Mouse (Mus musculus) CH12.LX (cell line): ENCODE measurements at regions not wholly inside any gene's neighbourhood (a gene's known extent, or its start where the extent isn't known, plus 50 kb on each side); places are given as distances from the start of the nearest gene placed in this dataset.
"Not testable (repeated sequence)": the region's sequence is repeated elsewhere in the genome, so short reads cannot be mapped to it uniquely, and the experiment has no call there.

Experiments
- DNase-seq: peaks from one replicate; pipeline ENCODE4 v3.0.0-alpha.2; 2013; ENCODE audit errors: extremely low read depth
- H3K27ac ChIP-seq: 2 replicates; pipeline ENCODE4 v1.5.1; 2012; ENCODE audit warnings: low read depth, mild to moderate bottlenecking, control low read depth, moderate library complexity; ENCODE audit not compliant: insufficient read depth
- H3K27me3 ChIP-seq: replicated peaks from 2 replicates; pipeline ENCODE3; 2012; ENCODE audit warnings: inconsistent platforms
- H3K36me3 ChIP-seq, 2 experiments: replicated peaks in 1 of 2; 2 replicates each; pipeline versions ENCODE3 to v1.6.1; 2012; ENCODE audit warnings: inconsistent platforms in 1 of 2, low read length in 1 of 2, mild to moderate bottlenecking in 1 of 2, mixed read lengths in 1 of 2, moderate library complexity in 1 of 2; ENCODE audit not compliant: control insufficient read depth in 1 of 2, insufficient read depth in 1 of 2
- H3K4me1 ChIP-seq, 2 experiments: 2 replicates each; pipeline ENCODE4 v1.6.1; 2012; ENCODE audit warnings: inconsistent platforms in 1 of 2, moderate library complexity in 1 of 2; ENCODE audit not compliant: insufficient read depth in 2 of 2, control insufficient read depth in 1 of 2
- H3K4me2 ChIP-seq: 2 replicates; pipeline ENCODE4 v1.6.1; 2012; ENCODE audit warnings: low read depth, mild to moderate bottlenecking, control low read depth; ENCODE audit not compliant: poor library complexity, insufficient read depth, severe bottlenecking
- H3K4me3 ChIP-seq, 3 experiments: fragments of 150-350 bp in 1 of 3; sonication (generic) in 1 of 3; replicated peaks in 1 of 3; 2 replicates each; pipeline versions ENCODE3 to v1.5.1; 2011 to 2012; ENCODE audit warnings: low read depth in 2 of 3, low read length in 2 of 3, mild to moderate bottlenecking in 2 of 3, moderate library complexity in 2 of 3, control low read depth in 1 of 3, improper control_type of control experiment in 1 of 3, inconsistent platforms in 1 of 3, mixed read lengths in 1 of 3; ENCODE audit not compliant: poor library complexity in 1 of 3
- H3K79me2 ChIP-seq: replicated peaks from 2 replicates; pipeline ENCODE4 v1.6.1; 2012; ENCODE audit warnings: mild to moderate bottlenecking, moderate library complexity; ENCODE audit not compliant: control insufficient read depth, poor library complexity, insufficient read depth, severe bottlenecking; ENCODE audit errors: extremely low read depth
- H3K9ac ChIP-seq: 2 replicates; pipeline ENCODE4 v1.6.1; 2012; ENCODE audit warnings: low read depth, mild to moderate bottlenecking, control low read depth, moderate library complexity; ENCODE audit not compliant: insufficient read depth
- H3K9me3 ChIP-seq: replicated peaks from 2 replicates; pipeline ENCODE3; 2012; ENCODE audit warnings: low read length, inconsistent platforms, mixed read lengths
- BHLHE40 ChIP-seq: IDR thresholded peaks from 2 replicates; pipeline ENCODE4 v1.6.1; 2011; ENCODE audit warnings: mild to moderate bottlenecking, low read depth, low read length, improper control_type of control experiment
- CTCF ChIP-seq, 2 experiments: IDR thresholded peaks in 1 of 2; conservative IDR thresholded peaks in 1 of 2; 2 replicates each; pipeline ENCODE4 v1.5.1; 2011 to 2012; ENCODE audit warnings: low read depth in 2 of 2, low read length in 2 of 2, improper control_type of control experiment in 1 of 2, inconsistent platforms in 1 of 2, mild to moderate bottlenecking in 1 of 2, moderate library complexity in 1 of 2
- E2F4 ChIP-seq: IDR thresholded peaks from 2 replicates; pipeline ENCODE4 v1.6.1; 2011; ENCODE audit warnings: low read depth, low read length, improper control_type of control experiment; ENCODE audit not compliant: insufficient replicate concordance
- ELF1 ChIP-seq: IDR thresholded peaks from 2 replicates; pipeline ENCODE4 v1.6.1; 2014; ENCODE audit warnings: low read depth, mild to moderate bottlenecking, inconsistent platforms, low read length, improper control_type of control experiment
- EP300 ChIP-seq: IDR thresholded peaks from 2 replicates; pipeline ENCODE4 v1.6.1; 2011; ENCODE audit warnings: low read length, improper control_type of control experiment
- ETS1 ChIP-seq: conservative IDR thresholded peaks from 2 replicates; pipeline ENCODE4 v1.6.1; 2012; ENCODE audit warnings: low read depth, mild to moderate bottlenecking, inconsistent platforms, low read length, improper control_type of control experiment, moderate library complexity
- GABPA ChIP-seq: IDR thresholded peaks from 2 replicates; pipeline ENCODE4 v1.6.1; 2012; ENCODE audit warnings: low read depth, low read length, improper control_type of control experiment, inconsistent platforms; ENCODE audit not compliant: insufficient replicate concordance
- JUN ChIP-seq: IDR thresholded peaks from 2 replicates; pipeline ENCODE4 v1.6.1; 2011; ENCODE audit warnings: low read depth, mild to moderate bottlenecking, low read length, improper control_type of control experiment, moderate library complexity; ENCODE audit not compliant: insufficient read depth
- JUND ChIP-seq: conservative IDR thresholded peaks from 2 replicates; pipeline ENCODE4 v1.6.1; 2011; ENCODE audit warnings: low read depth, low read length, improper control_type of control experiment
- MEF2A ChIP-seq: IDR thresholded peaks from 2 replicates; pipeline ENCODE4 v1.6.1; 2014; ENCODE audit warnings: low read depth, mild to moderate bottlenecking, inconsistent platforms, low read length, improper control_type of control experiment, borderline replicate concordance
- NRF1 ChIP-seq: IDR thresholded peaks from 2 replicates; pipeline ENCODE4 v1.6.1; 2014; ENCODE audit warnings: low read depth, mild to moderate bottlenecking, inconsistent platforms, low read length, improper control_type of control experiment, moderate library complexity
- PAX5 ChIP-seq: IDR thresholded peaks from 2 replicates; pipeline ENCODE4 v1.6.1; 2012; ENCODE audit warnings: low read length, inconsistent platforms, mixed read lengths
- POLR2A ChIP-seq: IDR thresholded peaks from 2 replicates; pipeline ENCODE4 v1.6.1; 2011; ENCODE audit warnings: low read depth, mild to moderate bottlenecking, improper control_type of control experiment, low read length
- RAD21 ChIP-seq: IDR thresholded peaks from 2 replicates; pipeline ENCODE4 v1.6.1; 2011; ENCODE audit warnings: low read depth, mild to moderate bottlenecking, low read length, improper control_type of control experiment, moderate library complexity
- SMC3 ChIP-seq: IDR thresholded peaks from 2 replicates; pipeline ENCODE4 v1.6.1; 2011; ENCODE audit warnings: low read depth, low read length, improper control_type of control experiment
- TBP ChIP-seq: conservative IDR thresholded peaks from 2 replicates; pipeline ENCODE4 v1.6.1; 2011; ENCODE audit warnings: low read depth, low read length, improper control_type of control experiment
- USF1 ChIP-seq: IDR thresholded peaks from 2 replicates; pipeline ENCODE4 v1.6.1; 2014; ENCODE audit warnings: low read depth, mild to moderate bottlenecking, inconsistent platforms, low read length, improper control_type of control experiment
- USF2 ChIP-seq: conservative IDR thresholded peaks from 2 replicates; pipeline ENCODE4 v1.6.1; 2011; ENCODE audit warnings: low read depth, low read length, improper control_type of control experiment
- dilution Hi-C: fragments of 300-500 bp; cut with MboI; formaldehyde crosslinking; loops from 2 replicates; pipeline ENCODE4 v1.14.3; 2020; ENCODE audit warnings: low sequenced_read_pairs; ENCODE audit not compliant: extremely low pct_unique_long_range_greater_than_20kb, extremely low pct_ligation_motif_present
- in situ Hi-C: fragments of 300-500 bp; cut with MboI; formaldehyde crosslinking; loops from 3 replicates; pipeline ENCODE4 v1.14.3; 2019; ENCODE audit warnings: low sequenced_read_pairs, low pct_ligation_motif_present, low pct_unique_long_range_greater_than_20kb, mixed read lengths

DNA sequence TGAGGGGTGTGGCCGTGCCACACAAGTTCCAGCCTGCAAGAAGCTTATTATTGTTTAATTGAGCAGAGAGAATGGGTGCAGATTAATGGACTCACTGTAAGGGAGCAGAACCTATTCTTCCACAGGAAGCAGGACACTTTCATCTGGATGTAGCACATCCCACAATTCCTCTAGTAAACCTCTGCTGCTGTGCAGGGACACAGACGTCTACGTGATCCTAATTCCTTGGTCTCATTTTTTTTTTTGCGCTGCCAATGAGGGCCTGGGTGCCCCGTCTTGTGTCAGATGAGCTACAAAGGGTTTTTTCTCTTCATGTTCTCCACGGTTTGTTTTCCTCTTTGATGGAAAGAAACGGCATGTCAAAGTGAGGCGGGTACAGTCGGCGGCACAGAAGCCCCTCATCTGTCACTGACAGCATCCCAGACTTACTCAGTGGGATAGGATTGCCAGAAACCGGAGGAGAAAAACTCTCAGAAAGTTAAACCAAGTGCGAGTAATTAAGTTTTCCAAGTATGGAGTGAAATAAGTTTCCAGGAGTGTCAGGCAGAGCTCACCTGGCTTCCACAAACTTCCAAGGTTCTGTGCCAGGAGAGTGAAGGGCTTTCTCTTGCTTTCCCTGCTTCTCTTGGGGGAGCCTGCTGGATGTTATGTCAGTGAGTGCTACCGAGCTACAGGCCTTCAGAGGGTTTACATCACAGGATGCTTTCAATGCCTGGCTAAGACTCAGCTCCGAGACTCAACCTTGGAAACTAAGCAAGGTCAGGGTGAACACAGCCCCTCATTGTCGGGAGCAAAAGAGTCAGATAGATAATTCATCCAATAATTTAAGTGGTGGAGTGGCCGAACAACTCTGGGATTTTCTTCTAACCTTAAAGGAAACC, 221.1 kb downstream of the Ankrd50 start:
- in situ Hi-C loops, result no loop called here

GRCm38 (mm10) chr3:38261326-38262075, 223.1 kb downstream of the Ankrd50 start:
- Histone ChIP-seq H3K9me3 (peaks cover 2% of the 10 kb centered on the region), H3K27me3 (no peaks in the 10 kb centered on the region), H3K9ac (no peak overlapping the region), H3K4me1 (peaks cover 5 to 17% of the 10 kb centered on the region in 2 experiments), H3K4me3 (no peak overlapping the region), H3K4me2 (no peak overlapping the region), H3K79me2 (no peaks in the 10 kb centered on the region), H3K27ac (no peak overlapping the region), H3K36me3 (no peaks in the 10 kb centered on the region)
- in situ Hi-C loops, result no loop called here
- DNase-seq, result no peak
- dilution Hi-C loops, result no loop called here
- no peak for TF ChIP-seq USF2
- no peak for TF ChIP-seq RAD21
- no peak for TF ChIP-seq E2F4
- TF ChIP-seq PAX5, result no peak
- no peak for TF ChIP-seq CTCF (conservative IDR thresholded peaks at IDR 0.05 in 1 of 2, IDR thresholded peaks at IDR 0.05 in 1 of 2; ENCODE audit: low read depth in 2 of 2, low read length in 2 of 2)
- TF ChIP-seq EP300, result no peak
- TF ChIP-seq JUND, result no peak
- TF ChIP-seq GABPA, result no peak
- TF ChIP-seq JUN, result no peak
- no peak for TF ChIP-seq POLR2A
- TF ChIP-seq BHLHE40, result no peak
- TF ChIP-seq USF1, result no peak
- TF ChIP-seq SMC3, result no peak
- TF ChIP-seq, all 38 proteins: peak for 0

More for the DNA sequence above, 221.1 kb downstream of the Ankrd50 start:
- Histone ChIP-seq H3K9ac (no peak overlapping the region), H3K4me2 (no peak overlapping the region), H3K9me3 (peaks cover 2% of the 10 kb centered on the region), H3K27ac (no peak overlapping the region), H3K4me3 (no peak overlapping the region), H3K4me1 (no peaks in the 10 kb centered on the region), H3K36me3 (no peaks in the 10 kb centered on the region), H3K27me3 (no peaks in the 10 kb centered on the region), H3K79me2 (no peaks in the 10 kb centered on the region)
- TF ChIP-seq ETS1, result no peak
- TF ChIP-seq JUN, result no peak
- TF ChIP-seq ELF1, result no peak
- TF ChIP-seq GABPA, result no peak
- TF ChIP-seq NRF1, result no peak
- no peak for TF ChIP-seq USF2
- no peak for TF ChIP-seq TBP
- no peak for TF ChIP-seq USF1
- no peak for TF ChIP-seq MEF2A
- dilution Hi-C loops, result no loop called here
- DNase-seq, result no peak

DNA sequence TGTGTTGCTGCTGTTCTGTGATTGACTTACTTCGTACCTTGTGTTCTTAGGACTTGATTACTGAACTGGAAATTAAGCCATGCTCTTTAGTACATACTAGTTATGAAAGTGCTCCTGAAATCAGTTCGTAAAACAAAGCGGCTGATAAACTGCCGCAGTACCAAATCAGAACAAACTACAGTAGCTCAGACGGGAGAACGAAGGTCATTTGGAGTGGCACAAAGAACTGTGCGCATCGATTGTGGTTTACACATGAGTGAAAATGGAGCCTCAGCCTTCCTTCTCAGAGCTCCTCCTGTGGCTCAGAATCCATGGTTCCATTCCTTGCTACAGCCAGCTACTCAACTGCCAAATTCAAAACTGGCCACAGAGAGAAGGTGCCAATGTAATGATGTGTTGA, 225.4 kb downstream of the Ankrd50 start:
- dilution Hi-C loops, H3K9ac ChIP-seq: not testable (repeated sequence)

More for the DNA sequence above, 225.4 kb downstream of the Ankrd50 start:
- not testable (repeated sequence) for H3K79me2 ChIP-seq, H3K27ac ChIP-seq, H3K4me2 ChIP-seq, DNase-seq, H3K9me3 ChIP-seq, H3K36me3 ChIP-seq, H3K27me3 ChIP-seq, H3K4me3 ChIP-seq
- peaks cover 5 to 18% of the 10 kb centered on the region in 2 experiments for H3K4me1 ChIP-seq
- in situ Hi-C loops, result loop anchor here (10.0 kb wide), 1 partner anchor 596 kb away; no protein-coding TSS in a partner anchor
